In the genomic region with DNA sequence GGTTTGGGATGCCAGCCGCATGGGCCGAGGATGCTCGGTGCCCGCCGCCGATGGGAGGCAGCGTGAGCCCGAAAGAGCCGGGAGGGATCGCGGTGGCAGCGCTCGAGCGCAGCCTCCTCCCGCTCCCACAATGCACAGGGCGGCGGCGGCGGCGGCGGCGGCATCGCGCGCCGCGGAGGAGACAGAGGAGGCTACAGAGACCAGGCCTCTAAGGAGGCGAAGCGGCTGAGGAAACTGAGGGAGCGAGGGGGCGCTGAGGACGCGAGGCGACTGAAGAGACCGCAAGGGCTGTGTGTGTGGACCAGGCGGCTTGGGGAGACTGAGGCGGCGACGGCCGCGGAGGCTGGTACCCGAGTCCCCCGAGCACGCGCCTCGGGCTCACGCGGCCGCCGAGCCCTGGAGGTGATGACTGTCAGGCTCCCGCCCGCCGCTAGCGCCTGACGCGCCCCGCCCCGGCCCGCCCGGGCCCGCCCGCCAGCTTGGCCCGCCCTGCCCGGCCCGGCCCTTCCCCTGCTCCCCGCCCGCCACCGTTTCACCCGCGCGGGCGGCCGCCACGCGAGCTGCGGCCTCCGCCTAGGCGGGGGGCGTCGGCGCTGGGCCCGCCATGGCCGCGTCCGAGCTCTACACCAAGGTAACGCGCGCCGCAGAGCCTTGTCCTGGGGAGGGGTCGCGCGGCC, we compare ENCODE assay signal across 1 mouse cellular context.
TF ChIP-seq lines count a peak whose summit lies in the region.

No protein-coding gene starts in this region.

TF ChIP-seq in CH12.LX, 34 proteins besides CTCF, POLR2A, EP300 and RAD21:
- TF ChIP-seq ZMIZ1 (IDR thresholded peaks at IDR 0.05; ENCODE audit: low read depth, low read length) = peak; percentile 67
- peak; percentile 81 for TF ChIP-seq MYC (IDR thresholded peaks at IDR 0.05; ENCODE audit: low read depth, low read length)
- no peak for TF ChIP-seq USF1 (IDR thresholded peaks at IDR 0.05; ENCODE audit: low read depth, low read length)
- no peak for TF ChIP-seq ZKSCAN1 (IDR thresholded peaks at IDR 0.05; ENCODE audit: borderline replicate concordance, low read depth, low read length)
- TF ChIP-seq BHLHE40 (IDR thresholded peaks at IDR 0.05; ENCODE audit: low read depth, low read length) = peak; percentile 24; the same call in 1 of the 2 replicates
- TF ChIP-seq TBP (conservative IDR thresholded peaks at IDR 0.05; ENCODE audit: low read depth, low read length) = peak; percentile 48; the same call in 1 of the 2 replicates
- no peak for TF ChIP-seq SIN3A (IDR thresholded peaks at IDR 0.05; ENCODE audit: low read length)
- peak; percentile 32; the same call in 1 of the 2 replicates for TF ChIP-seq UBTF (IDR thresholded peaks at IDR 0.05; ENCODE audit: low read depth, low read length)
- peak; percentile 81 for TF ChIP-seq MXI1 (IDR thresholded peaks at IDR 0.05; ENCODE audit: low read depth, low read length)
- TF ChIP-seq NELFE (IDR thresholded peaks at IDR 0.05; ENCODE audit: low read depth, low read length) = peak; percentile 91
- TF ChIP-seq TCF12 (IDR thresholded peaks at IDR 0.05; ENCODE audit: low read depth, low read length) = peak; percentile 50
- TF ChIP-seq HCFC1 (IDR thresholded peaks at IDR 0.05; ENCODE audit: low read depth, low read length) = no peak; the same call in 1 of the 2 replicates
- peak; percentile 82; the same call in 1 of the 2 replicates for TF ChIP-seq MAX (IDR thresholded peaks at IDR 0.05; ENCODE audit: low read length)
- no peak for TF ChIP-seq ZNF384 (IDR thresholded peaks at IDR 0.05; ENCODE audit: low read depth, low read length)
- no peak for TF ChIP-seq GABPA (IDR thresholded peaks at IDR 0.05; ENCODE audit: insufficient replicate concordance, low read depth, low read length)
